Mouse (Mus musculus) neural tube, postnatal 0 days (tissue): ENCODE measurements around the gene Krt5. TPM values are rescaled to one million over a fixed set of nuclear protein-coding genes. Genes with fewer than 3 reads are reported as not detected.

Source experiments
- microRNA-seq: library from miRNA; unstranded; fragments of <30 nt; microRNA quantifications from one replicate; pipeline ENCODE4, GENCODE M21; 2016
- polyA plus RNA-seq: library from polyadenylated mRNA; unstranded; fragments of >200 nt; fragmentation: Nextera tagmentation; extraction: Ambion mirVana; gene quantifications from 2 replicates; pipeline ENCODE4 v1.2.1, GENCODE M21; 2015

Gene Krt5
- 0.12 and 0.17 TPM in 2 replicates for polyA plus RNA-seq

DNA sequence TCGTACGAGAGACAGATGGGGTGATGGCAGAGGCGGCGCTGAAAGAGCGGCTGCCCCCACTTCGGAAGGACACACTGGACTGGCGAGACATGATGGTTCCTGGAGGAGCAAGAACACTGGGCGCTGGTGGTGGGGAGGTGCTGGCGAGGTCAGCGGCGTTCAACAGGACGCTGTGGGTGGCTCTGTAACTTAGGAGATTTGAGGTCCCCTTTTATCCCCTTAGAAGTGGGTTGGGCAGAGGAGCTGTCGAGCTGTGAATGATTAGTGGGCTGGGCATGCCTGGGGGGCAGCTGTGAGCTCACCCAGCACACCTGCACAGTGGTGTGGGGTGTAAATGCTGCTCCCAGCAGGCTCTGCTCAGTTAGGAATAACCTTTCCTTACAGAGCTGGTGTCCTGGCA is at the start of gene Krt5:
Krt5 (minus strand) TSS at position 179 of the 400 bp plus-strand sequence.

GRCm38 (mm10) chr15:101742711-101743110 is 30.0 kb upstream of the Krt5 start, which contains the start of gene Krt71:
Gene Krt71 (minus strand): TSS chr15:101743109.

GRCm38 (mm10) chr15:101694207-101694606 is 18.5 kb downstream of the Krt5 start, which contains the start of gene Krt6a:
Gene Krt6a (minus strand): TSS chr15:101694307.

DNA sequence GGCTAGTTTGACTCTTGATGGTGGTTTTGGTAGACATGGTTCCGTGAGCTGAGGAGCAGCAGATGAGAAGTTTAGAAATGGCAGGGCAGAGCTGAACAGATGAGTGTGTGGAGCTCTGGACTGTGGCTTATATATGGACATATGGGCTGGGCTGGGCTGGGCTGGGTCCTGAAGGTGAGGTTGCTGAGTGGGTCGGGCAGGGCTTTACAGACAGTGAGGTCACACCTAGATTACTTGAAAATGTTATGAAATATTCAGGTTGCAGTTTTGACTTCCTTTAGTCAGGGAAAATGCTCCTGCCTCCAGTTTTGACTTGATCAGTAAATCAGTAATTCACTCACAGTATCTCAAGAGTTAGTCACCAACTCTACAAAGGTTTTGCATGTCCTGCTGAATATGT is 32.5 kb downstream of the Krt5 start, which contains the start of gene Krt6b:
Krt6b (minus strand) TSS at position 101 of the 400 bp plus-strand sequence.

Small RNA genes lying within 50 kb of the gene (microRNA-seq; reads per million reads assigned to microRNA genes)
- gene Gm44323 (not detected), gene Gm44342 (not detected), gene Gm44383 (not detected)

Other genes with a start within 250 kb of the Krt5 start
- not detected in 2 replicates for gene Krt81, start 249.1 kb downstream of the Krt5 start, polyA plus RNA-seq
- 0.13 and 0.14 TPM in 2 replicates for gene Krt86, start 239.4 kb downstream of the Krt5 start, polyA plus RNA-seq
- gene Krt83, start 221.4 kb downstream of the Krt5 start, polyA plus RNA-seq: not detected in 2 replicates
- gene Gm49425, start 195.6 kb downstream of the Krt5 start, polyA plus RNA-seq: 0.45 and 0.79 TPM in 2 replicates
- gene Krt84, start 180.1 kb downstream of the Krt5 start, polyA plus RNA-seq: 0.05 TPM in 1 of 2 replicates, not detected in the other
- not detected in 2 replicates for gene Krt82, start 162.2 kb downstream of the Krt5 start, polyA plus RNA-seq
- 0.11 and 0.28 TPM in 2 replicates for gene Krt90, start 149.9 kb downstream of the Krt5 start, polyA plus RNA-seq
- 0.24 and 0.31 TPM in 2 replicates for gene Krt75, start 139.0 kb downstream of the Krt5 start, polyA plus RNA-seq
- gene Gm5414, start 84.7 kb downstream of the Krt5 start, polyA plus RNA-seq: not detected in 2 replicates
- gene Gm5478, start 65.5 kb downstream of the Krt5 start, polyA plus RNA-seq: not detected in 2 replicates
- gene Krt6b, start 32.6 kb downstream of the Krt5 start, polyA plus RNA-seq: not detected in 2 replicates
- gene Krt6a, start 18.6 kb downstream of the Krt5 start, polyA plus RNA-seq: not detected in 2 replicates
- 0.64 and 0.95 TPM in 2 replicates for gene Krt71, start 30.2 kb upstream of the Krt5 start, polyA plus RNA-seq
- not detected in 2 replicates for gene Krt72, start 73.6 kb upstream of the Krt5 start, polyA plus RNA-seq
- gene Krt73, start 89.4 kb upstream of the Krt5 start, polyA plus RNA-seq: 0.37 and 0.65 TPM in 2 replicates
- gene Krt2, start 105.3 kb upstream of the Krt5 start, polyA plus RNA-seq: 0.12 and 0.17 TPM in 2 replicates
- 20.8 and 23.0 TPM in 2 replicates for gene Krt1, start 137.9 kb upstream of the Krt5 start, polyA plus RNA-seq
- gene Krt77, start 156.8 kb upstream of the Krt5 start, polyA plus RNA-seq: 0.47 and 0.89 TPM in 2 replicates
- gene Krt76, start 180.0 kb upstream of the Krt5 start, polyA plus RNA-seq: not detected in 2 replicates
- not detected in 2 replicates for gene Krt4, start 211.8 kb upstream of the Krt5 start, polyA plus RNA-seq
- gene Krt79, start 227.4 kb upstream of the Krt5 start, polyA plus RNA-seq: 0.28 and 0.32 TPM in 2 replicates
- not detected in 2 replicates for gene Krt78, start 241.4 kb upstream of the Krt5 start, polyA plus RNA-seq